In genomic region chr5:77193951-77194350, GRCm38 (mm10) we compare ENCODE assay signal across 7 mouse cellular contexts. TPM values are rescaled to one million over a fixed set of nuclear protein-coding genes. Genes with fewer than 3 reads are reported as not detected.
A peak's percentile ranks its signal among the peaks of the same experiment; 100 is the strongest.
DNase-seq lines count a peak whose midpoint lies in the region; TF ChIP-seq lines count a peak whose summit lies in the region.

No protein-coding gene starts in this region.

- peaks cover 3% of the 10 kb centered on the region for H3K27me3 ChIP-seq in megakaryocyte, embryonic 14.5 days (replicated peaks)

- no peak for DNase-seq in layer of hippocampus, adult 2 months (ENCODE audit: low spot score in 2 of 2)
- no peak for DNase-seq in layer of hippocampus, adult 9-10 months (ENCODE audit: low spot score)
- DNase-seq in ES-CJ7 (ENCODE audit: low read depth, low spot score) = peak; percentile 81
- DNase-seq in adrenal gland, postnatal 10 days = peak; percentile 65
- peak; percentile 86 for DNase-seq in induced T-regulatory cell, adult 2 months (ENCODE audit: low read depth)
- DNase-seq in thymus, postnatal 14 days = peak; percentile 82

- H3K4me1 ChIP-seq in megakaryocyte, embryonic 14.5 days = peaks cover 18% of the 10 kb centered on the region

- no peak overlapping the region for H3K4me3 ChIP-seq in layer of hippocampus, adult 2 months
- H3K4me3 ChIP-seq in megakaryocyte, embryonic 14.5 days (replicated peaks) = peak overlapping the region; percentile 34

- H3K9me3 ChIP-seq in megakaryocyte, embryonic 14.5 days = peaks cover 6% of the 10 kb centered on the region

- no peak overlapping the region for H3K27ac ChIP-seq in layer of hippocampus, adult 2 months

- H3K36me3 ChIP-seq in megakaryocyte, embryonic 14.5 days (replicated peaks; ENCODE audit: low read length) = no peaks in the 10 kb centered on the region

- TF ChIP-seq CTCF in layer of hippocampus, adult 2 months (conservative IDR thresholded peaks at IDR 0.05) = peak; percentile 73

RNA-seq across cellular contexts. Expression of gene Spink2, which starts 17.3 kb away (rescaled TPM):
- not detected for total RNA-seq in layer of hippocampus, adult 2 months (2021)
- total RNA-seq in adrenal gland, postnatal 10 days (2021) = under 1 TPM in 1 of 2 experiments, not detected in 1; 0.85 TPM
- not detected in 2 replicates for polyA plus RNA-seq in megakaryocyte, embryonic 14.5 days (2012; ENCODE audit: insufficient read depth, low replicate concordance)

Comparison
In these comparisons a context has a peak if more than half of its experiments do, and no peak if none do; other contexts are left out.
1. DNase-seq: peak in ES-CJ7 (single experiment), adrenal gland, postnatal 10 days (single experiment), induced T-regulatory cell, adult 2 months (single experiment) and thymus, postnatal 14 days (single experiment); none in layer of hippocampus, adult 2 months (0 of 2) and layer of hippocampus, adult 9-10 months (single experiment).